Mouse (Mus musculus) lung, embryonic 15.5 days (tissue): ENCODE results near the gene Cct8l1. TPM values are rescaled to one million over a fixed set of nuclear protein-coding genes. Genes with fewer than 3 reads are reported as not detected.

ENCODE experiments used
- ATAC-seq: fragments of 200-750 bp; cut with Nextera tagmentation; 2 replicates; pipeline ENCODE4 v1.8.0; 2017; ENCODE audit warnings: moderate number of reproducible peaks, borderline replicate concordance; ENCODE audit not compliant: low FRiP score, low TSS enrichment; ENCODE audit errors: extremely low read depth
- H3K27ac ChIP-seq: fragments of 300-500 bp; sonication (generic); 2 replicates; pipeline ENCODE4 v1.5.1; 2015; ENCODE audit warnings: moderate library complexity, mild to moderate bottlenecking, inconsistent platforms
- H3K27me3 ChIP-seq: fragments of 300-500 bp; sonication (generic); 2 replicates; pipeline ENCODE4 v1.6.1; 2015; ENCODE audit warnings: inconsistent platforms
- H3K36me3 ChIP-seq: fragments of 300-500 bp; sonication (generic); 2 replicates; pipeline ENCODE4 v1.6.1; 2015; ENCODE audit warnings: inconsistent platforms
- H3K4me1 ChIP-seq: fragments of 300-500 bp; sonication (generic); 2 replicates; pipeline ENCODE4 v1.6.1; 2015; ENCODE audit warnings: inconsistent platforms
- H3K4me2 ChIP-seq: fragments of 300-500 bp; sonication (generic); 2 replicates; pipeline ENCODE4 v1.6.1; 2015; ENCODE audit warnings: inconsistent platforms, mild to moderate bottlenecking, moderate library complexity
- H3K4me3 ChIP-seq: fragments of 300-500 bp; sonication (generic); 2 replicates; pipeline ENCODE4 v1.5.1; 2015; ENCODE audit warnings: mild to moderate bottlenecking, inconsistent platforms
- H3K9ac ChIP-seq: fragments of 300-500 bp; sonication (generic); 2 replicates; pipeline ENCODE4 v1.6.1; 2015; ENCODE audit warnings: inconsistent platforms
- H3K9me3 ChIP-seq: fragments of 300-500 bp; sonication (generic); 2 replicates; pipeline ENCODE4 v1.6.1; 2016; ENCODE audit warnings: inconsistent platforms
- WGBS: fragments of 180-500 bp; shearing (Covaris S2); methylation state at CpG from one replicate; pipeline ENCODE4 v1.1.7; 2015; 5-methylcytosine and 5-hydroxymethylcytosine counted together
- polyA plus RNA-seq: library from polyadenylated mRNA; unstranded; fragments of >200 nt; fragmentation: Nextera tagmentation; extraction: Ambion mirVana; gene quantifications from 2 replicates; pipeline ENCODE4 v1.2.1, GENCODE M21; 2015

Gene Cct8l1
- polyA plus RNA-seq, 1 experiment from 2014 or later, result not detected

- Histone ChIP-seq H3K36me3 (no peaks in the 10 kb centered on the region), H3K27ac (no peak overlapping the region), H3K4me3 (no peak overlapping the region), H3K9ac (no peak overlapping the region), H3K27me3 (no peaks in the 10 kb centered on the region), H3K9me3 (no peaks in the 10 kb centered on the region), H3K4me2 (no peak overlapping the region), H3K4me1 (no peaks in the 10 kb centered on the region)
- no peak for ATAC-seq
- 68% methylated on average over 1 of the region's 1 CpGs for WGBS
These were observed 38.3 kb downstream of the Cct8l1 start for GRCm38 (mm10) chr5:25554210-25554609.

- no peaks in the 10 kb centered on the region for H3K4me1 ChIP-seq
- 37% methylated on average over 1 of the region's 1 CpGs for WGBS
- no peak overlapping the region for H3K9ac ChIP-seq
- no peak overlapping the region for H3K27ac ChIP-seq
- no peak overlapping the region for H3K4me2 ChIP-seq
- H3K27me3 ChIP-seq, result no peaks in the 10 kb centered on the region
- H3K4me3 ChIP-seq, result no peak overlapping the region
- ATAC-seq, result no peak
- H3K36me3 ChIP-seq, result no peaks in the 10 kb centered on the region
- no peaks in the 10 kb centered on the region for H3K9me3 ChIP-seq
These were observed 38.8 kb downstream of the Cct8l1 start for GRCm38 (mm10) chr5:25554689-25555088.

- Histone ChIP-seq H3K9ac (no peak overlapping the region), H3K4me2 (no peak overlapping the region), H3K4me1 (no peaks in the 10 kb centered on the region), H3K27ac (no peak overlapping the region), H3K27me3 (no peaks in the 10 kb centered on the region), H3K9me3 (no peaks in the 10 kb centered on the region), H3K4me3 (no peak overlapping the region), H3K36me3 (no peaks in the 10 kb centered on the region)
- ATAC-seq, result no peak
- WGBS, result 84% methylated on average over 5 of the region's 5 CpGs
These were observed 39.8 kb downstream of the Cct8l1 start for GRCm38 (mm10) chr5:25555684-25556083.

- WGBS, result 68% methylated on average over 5 of the region's 5 CpGs
- H3K36me3 ChIP-seq, result no peaks in the 10 kb centered on the region
- H3K9ac ChIP-seq, result no peak overlapping the region
These were observed 40.5 kb downstream of the Cct8l1 start for GRCm38 (mm10) chr5:25556363-25556762.

More at GRCm38 (mm10) chr5:25556363-25556762, 40.5 kb downstream of the Cct8l1 start:
- Histone ChIP-seq H3K4me3 (no peak overlapping the region), H3K4me1 (no peaks in the 10 kb centered on the region), H3K27ac (no peak overlapping the region), H3K9me3 (no peaks in the 10 kb centered on the region), H3K4me2 (no peak overlapping the region), H3K27me3 (no peaks in the 10 kb centered on the region)
- no peak for ATAC-seq

Other genes with a start within 250 kb of the Cct8l1 start
- 10.0 and 11.3 TPM in 2 replicates for gene Kmt2c, start 17.3 kb upstream of the Cct8l1 start, polyA plus RNA-seq
- 9.6 and 10.4 TPM in 2 replicates for gene Xrcc2, start 189.8 kb downstream of the Cct8l1 start, polyA plus RNA-seq
- 2.8 and 3.2 TPM in 2 replicates for gene Actr3b, start 243.9 kb downstream of the Cct8l1 start, polyA plus RNA-seq